Mouse (Mus musculus) CH12.LX (cell line): ENCODE results near the gene Jagn1. TPM values are rescaled to one million over a fixed set of nuclear protein-coding genes. Genes with fewer than 3 reads are reported as not detected.

Experiments
- DNase-seq: peaks from one replicate; pipeline ENCODE4 v3.0.0-alpha.2; 2013; ENCODE audit errors: extremely low read depth
- H3K27ac ChIP-seq: 2 replicates; pipeline ENCODE4 v1.5.1; 2012; ENCODE audit warnings: low read depth, mild to moderate bottlenecking, control low read depth, moderate library complexity; ENCODE audit not compliant: insufficient read depth
- H3K27me3 ChIP-seq: replicated peaks from 2 replicates; pipeline ENCODE3; 2012; ENCODE audit warnings: inconsistent platforms
- H3K36me3 ChIP-seq, 2 experiments: replicated peaks in 1 of 2; 2 replicates each; pipeline versions ENCODE3 to v1.6.1; 2012; ENCODE audit warnings: inconsistent platforms in 1 of 2, low read length in 1 of 2, mild to moderate bottlenecking in 1 of 2, mixed read lengths in 1 of 2, moderate library complexity in 1 of 2; ENCODE audit not compliant: control insufficient read depth in 1 of 2, insufficient read depth in 1 of 2
- H3K4me1 ChIP-seq, 2 experiments: 2 replicates each; pipeline ENCODE4 v1.6.1; 2012; ENCODE audit warnings: inconsistent platforms in 1 of 2, moderate library complexity in 1 of 2; ENCODE audit not compliant: insufficient read depth in 2 of 2, control insufficient read depth in 1 of 2
- H3K4me2 ChIP-seq: 2 replicates; pipeline ENCODE4 v1.6.1; 2012; ENCODE audit warnings: low read depth, mild to moderate bottlenecking, control low read depth; ENCODE audit not compliant: poor library complexity, insufficient read depth, severe bottlenecking
- H3K4me3 ChIP-seq, 3 experiments: fragments of 150-350 bp in 1 of 3; sonication (generic) in 1 of 3; replicated peaks in 1 of 3; 2 replicates each; pipeline versions ENCODE3 to v1.5.1; 2011 to 2012; ENCODE audit warnings: low read depth in 2 of 3, low read length in 2 of 3, mild to moderate bottlenecking in 2 of 3, moderate library complexity in 2 of 3, control low read depth in 1 of 3, improper control_type of control experiment in 1 of 3, inconsistent platforms in 1 of 3, mixed read lengths in 1 of 3; ENCODE audit not compliant: poor library complexity in 1 of 3
- H3K79me2 ChIP-seq: replicated peaks from 2 replicates; pipeline ENCODE4 v1.6.1; 2012; ENCODE audit warnings: mild to moderate bottlenecking, moderate library complexity; ENCODE audit not compliant: control insufficient read depth, poor library complexity, insufficient read depth, severe bottlenecking; ENCODE audit errors: extremely low read depth
- H3K9ac ChIP-seq: 2 replicates; pipeline ENCODE4 v1.6.1; 2012; ENCODE audit warnings: low read depth, mild to moderate bottlenecking, control low read depth, moderate library complexity; ENCODE audit not compliant: insufficient read depth
- H3K9me3 ChIP-seq: replicated peaks from 2 replicates; pipeline ENCODE3; 2012; ENCODE audit warnings: low read length, inconsistent platforms, mixed read lengths
- BHLHE40 ChIP-seq: IDR thresholded peaks from 2 replicates; pipeline ENCODE4 v1.6.1; 2011; ENCODE audit warnings: mild to moderate bottlenecking, low read depth, low read length, improper control_type of control experiment
- CHD2 ChIP-seq: IDR thresholded peaks from 2 replicates; pipeline ENCODE4 v1.6.1; 2011; ENCODE audit warnings: low read length, improper control_type of control experiment
- E2F4 ChIP-seq: IDR thresholded peaks from 2 replicates; pipeline ENCODE4 v1.6.1; 2011; ENCODE audit warnings: low read depth, low read length, improper control_type of control experiment; ENCODE audit not compliant: insufficient replicate concordance
- EP300 ChIP-seq: IDR thresholded peaks from 2 replicates; pipeline ENCODE4 v1.6.1; 2011; ENCODE audit warnings: low read length, improper control_type of control experiment
- GABPA ChIP-seq: IDR thresholded peaks from 2 replicates; pipeline ENCODE4 v1.6.1; 2012; ENCODE audit warnings: low read depth, low read length, improper control_type of control experiment, inconsistent platforms; ENCODE audit not compliant: insufficient replicate concordance
- HCFC1 ChIP-seq: IDR thresholded peaks from 2 replicates; pipeline ENCODE4 v1.6.1; 2012; ENCODE audit warnings: low read depth, mild to moderate bottlenecking, inconsistent platforms, low read length, improper control_type of control experiment
- IRF4 ChIP-seq: IDR thresholded peaks from 2 replicates; pipeline ENCODE4 v1.6.1; 2014; ENCODE audit warnings: low read depth, mild to moderate bottlenecking, inconsistent platforms, low read length, improper control_type of control experiment
- JUND ChIP-seq: conservative IDR thresholded peaks from 2 replicates; pipeline ENCODE4 v1.6.1; 2011; ENCODE audit warnings: low read depth, low read length, improper control_type of control experiment
- KAT2A ChIP-seq: IDR thresholded peaks from 2 replicates; pipeline ENCODE4 v1.6.1; 2012; ENCODE audit warnings: low read length, improper control_type of control experiment, inconsistent platforms; ENCODE audit not compliant: insufficient replicate concordance
- MAX ChIP-seq: IDR thresholded peaks from 2 replicates; pipeline ENCODE4 v1.6.1; 2011; ENCODE audit warnings: low read length, improper control_type of control experiment
- MAZ ChIP-seq: IDR thresholded peaks from 2 replicates; pipeline ENCODE4 v1.6.1; 2012; ENCODE audit warnings: low read depth, mild to moderate bottlenecking, inconsistent platforms, low read length, improper control_type of control experiment, moderate library complexity
- NELFE ChIP-seq: IDR thresholded peaks from 2 replicates; pipeline ENCODE4 v1.6.1; 2011; ENCODE audit warnings: low read depth, low read length, improper control_type of control experiment
- NRF1 ChIP-seq: IDR thresholded peaks from 2 replicates; pipeline ENCODE4 v1.6.1; 2014; ENCODE audit warnings: low read depth, mild to moderate bottlenecking, inconsistent platforms, low read length, improper control_type of control experiment, moderate library complexity
- POLR2AphosphoS2 ChIP-seq: IDR thresholded peaks from 2 replicates; pipeline ENCODE4 v1.6.1; 2011; ENCODE audit warnings: low read depth, low read length, improper control_type of control experiment
- RAD21 ChIP-seq: IDR thresholded peaks from 2 replicates; pipeline ENCODE4 v1.6.1; 2011; ENCODE audit warnings: low read depth, mild to moderate bottlenecking, low read length, improper control_type of control experiment, moderate library complexity
- RCOR1 ChIP-seq: conservative IDR thresholded peaks from 2 replicates; pipeline ENCODE4 v1.6.1; 2012; ENCODE audit warnings: low read depth, mild to moderate bottlenecking, inconsistent platforms, low read length, improper control_type of control experiment
- SIN3A ChIP-seq: IDR thresholded peaks from 2 replicates; pipeline ENCODE4 v1.6.1; 2012; ENCODE audit warnings: low read length, improper control_type of control experiment, inconsistent platforms
- SMC3 ChIP-seq: IDR thresholded peaks from 2 replicates; pipeline ENCODE4 v1.6.1; 2011; ENCODE audit warnings: low read depth, low read length, improper control_type of control experiment
- ZMIZ1 ChIP-seq: IDR thresholded peaks from 2 replicates; pipeline ENCODE4 v1.6.1; 2012; ENCODE audit warnings: low read depth, mild to moderate bottlenecking, inconsistent platforms, low read length, improper control_type of control experiment
- ZNF384 ChIP-seq: IDR thresholded peaks from 2 replicates; pipeline ENCODE4 v1.6.1; 2012; ENCODE audit warnings: low read depth, low read length, improper control_type of control experiment, inconsistent platforms
- dilution Hi-C: fragments of 300-500 bp; cut with MboI; formaldehyde crosslinking; loops from 2 replicates; pipeline ENCODE4 v1.14.3; 2020; ENCODE audit warnings: low sequenced_read_pairs; ENCODE audit not compliant: extremely low pct_unique_long_range_greater_than_20kb, extremely low pct_ligation_motif_present
- in situ Hi-C: fragments of 300-500 bp; cut with MboI; formaldehyde crosslinking; loops from 3 replicates; pipeline ENCODE4 v1.14.3; 2019; ENCODE audit warnings: low sequenced_read_pairs, low pct_ligation_motif_present, low pct_unique_long_range_greater_than_20kb, mixed read lengths
- polyA plus RNA-seq: library from polyadenylated mRNA; unstranded; fragments of >175 nt; gene quantifications from 2 replicates; pipeline ENCODE4 v1.2.1, GENCODE M21; 2012; ENCODE audit warnings: low read depth; ENCODE audit not compliant: insufficient read length
- total RNA-seq, 2 experiments: library from RNA; depleted of rRNA; stranded (reverse); fragments of 300-350 nt in 1 of 2; fragments of >200 nt in 1 of 2; gene quantifications; 2 replicates each; pipeline ENCODE4 v1.2.3; 2012 to 2014

Jagn1 gene
- total and polyA plus RNA-seq, 3 experiments = 69.2 to 106 (median 88.3) TPM

DNA sequence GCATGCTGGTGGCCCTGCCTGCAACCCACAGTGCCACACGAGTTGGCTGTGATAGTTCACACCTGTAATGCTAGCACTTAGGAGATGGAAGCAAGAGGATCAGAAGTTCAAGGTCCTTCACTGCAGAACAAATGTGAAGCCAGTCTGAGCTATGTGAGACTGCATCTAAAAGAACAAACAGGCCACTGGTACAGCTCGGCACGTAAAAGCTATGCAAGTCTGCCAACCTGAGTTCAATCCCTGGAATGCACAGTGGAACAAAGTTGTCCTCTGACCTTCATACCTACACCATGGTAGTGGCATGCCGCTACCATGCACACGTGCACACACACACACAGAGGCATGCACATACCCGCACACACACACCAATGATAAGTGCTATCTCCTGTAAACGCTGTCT is 18.2 kb upstream of the Jagn1 start:
- TF ChIP-seq HCFC1 (no peak), IRF4 (no peak), ZMIZ1 (no peak)
- TF ChIP-seq, all 38 proteins: peak for 0
- peaks cover 3% of the 10 kb centered on the region for H3K27me3 ChIP-seq
- H3K79me2 ChIP-seq = no peaks in the 10 kb centered on the region
- DNase-seq = no peak
- no peak overlapping the region for H3K27ac ChIP-seq
- dilution Hi-C loops (no loop called here), in situ Hi-C loops (no loop called here)
- no peak overlapping the region for H3K4me3 ChIP-seq
- H3K9ac ChIP-seq = no peak overlapping the region
- no peaks in the 10 kb centered on the region; a peak in 1 of 4 replicates for H3K4me1 ChIP-seq
- H3K4me2 ChIP-seq = no peak overlapping the region
- H3K9me3 ChIP-seq = peaks cover 5% of the 10 kb centered on the region
- H3K36me3 ChIP-seq = no peaks in the 10 kb centered on the region

- no peak for DNase-seq
- no peaks in the 10 kb centered on the region for H3K79me2 ChIP-seq
- H3K4me3 ChIP-seq = no peak overlapping the region
- H3K9me3 ChIP-seq = peaks cover 5% of the 10 kb centered on the region
- H3K4me2 ChIP-seq = no peak overlapping the region
- H3K36me3 ChIP-seq = no peaks in the 10 kb centered on the region
- H3K4me1 ChIP-seq = peaks cover 6 to 18% of the 10 kb centered on the region in 2 experiments; a peak in 3 of 4 replicates
- no peak overlapping the region for H3K9ac ChIP-seq
- H3K27ac ChIP-seq = no peak overlapping the region
- in situ Hi-C loops (no loop called here), dilution Hi-C loops (no loop called here)
- TF ChIP-seq CHD2 = no peak
- no peak for TF ChIP-seq EP300
- no peak for TF ChIP-seq JUND
- no peak for TF ChIP-seq ZMIZ1
- TF ChIP-seq GABPA = no peak
- no peak for TF ChIP-seq NELFE
- TF ChIP-seq RCOR1 = no peak
- TF ChIP-seq NRF1 = no peak
- TF ChIP-seq POLR2AphosphoS2 = no peak
- TF ChIP-seq RAD21 = no peak
- TF ChIP-seq MAX = no peak
- TF ChIP-seq SIN3A = no peak
- TF ChIP-seq SMC3 = no peak
- no peak for TF ChIP-seq E2F4
- TF ChIP-seq BHLHE40 = no peak
- no peak for TF ChIP-seq ZNF384
- no peak for TF ChIP-seq IRF4
- no peak for TF ChIP-seq MAZ
- no peak for TF ChIP-seq KAT2A
- H3K27me3 ChIP-seq = peaks cover 3% of the 10 kb centered on the region
Measured at GRCm38 (mm10) chr6:113426696-113427095, 15.7 kb upstream of the Jagn1 start.
